Mouse (Mus musculus) activated CD4-positive, CD25-positive, alpha-beta regulatory T cell (primary cell): ENCODE data around the gene Nudt12. TPM values are rescaled to one million over a fixed set of nuclear protein-coding genes. Genes with fewer than 3 reads are reported as not detected.

Experiments used
- polyA plus RNA-seq, 2 experiments: library from polyadenylated mRNA; unstranded; fragments of 100-300 nt; shearing (Covaris generic); gene quantifications; one replicate each; pipeline ENCODE4 v1.2.1; 2017

Nudt12 gene
- polyA plus RNA-seq = under 1 TPM in 1 of 2 experiments, not detected in 1; 0.66 TPM

DNA sequence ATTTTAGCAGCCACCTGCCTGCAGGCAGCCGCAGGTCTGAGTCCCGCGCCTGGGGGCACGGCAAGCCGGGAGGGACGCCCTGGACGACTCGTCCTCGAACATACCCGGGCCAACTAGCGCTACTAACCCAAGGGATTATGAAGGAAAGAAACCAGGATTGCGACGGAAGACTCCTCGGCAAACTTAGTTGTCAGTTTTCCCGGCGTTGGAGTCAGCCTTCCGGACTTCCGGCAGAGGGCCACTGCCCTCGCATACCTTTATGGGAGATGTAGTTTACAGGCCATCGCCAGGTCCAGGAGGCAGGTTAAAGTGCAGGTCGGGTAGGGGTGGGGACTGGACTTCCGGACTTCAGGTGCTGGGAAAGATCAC is at the start of gene Nudt12:
Nudt12 (minus strand) TSS at position 282 of the 369 bp plus-strand sequence.

DNA sequence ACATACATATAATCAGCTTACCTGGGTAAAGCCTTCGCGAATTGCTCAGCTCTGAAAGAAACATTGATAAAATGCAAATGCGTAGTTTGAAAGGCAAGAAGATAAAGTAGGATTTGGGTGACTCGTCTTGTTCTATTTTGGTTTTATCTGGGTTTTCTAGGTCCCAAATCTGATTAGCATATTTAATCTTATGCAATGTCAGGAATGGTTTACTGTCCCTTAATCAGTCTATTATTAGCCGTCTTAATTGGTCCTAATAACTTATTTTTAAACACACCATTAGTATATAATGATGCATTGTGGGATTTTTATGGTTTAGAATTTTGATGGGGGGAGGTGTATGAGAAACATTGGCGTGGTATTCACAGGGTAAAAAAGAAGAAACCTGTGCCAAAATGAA is 21.9 kb downstream of the Nudt12 start, which contains the start of gene Pdzph1:
Pdzph1 (minus strand) TSS at position 101 of the 400 bp plus-strand sequence.

Other genes with a start within 250 kb of the Nudt12 start
- gene Pdzph1, start 22.0 kb downstream of the Nudt12 start, polyA plus RNA-seq = under 1 TPM in 1 of 2 experiments, not detected in 1; 0.12 TPM